Mouse (Mus musculus) spleen, postnatal 36 days (tissue): ENCODE measurements around the gene Kdm5b.

ENCODE experiments used
- DNase-seq, 2 experiments: peaks; one replicate each; pipeline ENCODE4 v3.0.0; 2022; ENCODE audit warnings: low spot score in 2 of 2, mixed read lengths in 1 of 2

Kdm5b gene

GRCm38 (mm10) chr1:134549632-134550132 lies 10.3 kb upstream of the Kdm5b start, which contains the start of gene Mgat4e:
Mgat4e (minus strand) TSS chr1:134549682.
- no peak for DNase-seq

DNA sequence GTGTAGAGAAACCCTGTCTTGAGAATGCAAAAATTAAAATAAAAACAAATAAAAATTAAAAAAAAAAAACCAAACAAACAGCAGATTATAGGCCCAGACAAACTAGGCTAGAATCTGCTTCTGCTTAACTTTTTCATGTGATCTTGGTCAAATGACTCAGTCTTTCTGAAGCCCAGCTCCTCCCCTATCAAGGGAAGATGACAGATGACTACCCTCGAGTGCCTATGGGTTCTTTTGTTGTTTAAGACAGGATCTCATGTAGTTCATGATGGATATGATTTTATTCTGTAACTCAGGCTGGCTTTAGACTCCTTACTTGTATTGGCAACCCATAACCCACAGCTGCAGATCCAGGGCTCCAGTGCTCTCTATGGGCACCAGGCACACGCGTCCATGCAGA lies 8.1 kb upstream of the Kdm5b start:
- DNase-seq: no peak

GRCm38 (mm10) chr1:134552396-134552795 lies 7.6 kb upstream of the Kdm5b start:
- no peak for DNase-seq

DNA sequence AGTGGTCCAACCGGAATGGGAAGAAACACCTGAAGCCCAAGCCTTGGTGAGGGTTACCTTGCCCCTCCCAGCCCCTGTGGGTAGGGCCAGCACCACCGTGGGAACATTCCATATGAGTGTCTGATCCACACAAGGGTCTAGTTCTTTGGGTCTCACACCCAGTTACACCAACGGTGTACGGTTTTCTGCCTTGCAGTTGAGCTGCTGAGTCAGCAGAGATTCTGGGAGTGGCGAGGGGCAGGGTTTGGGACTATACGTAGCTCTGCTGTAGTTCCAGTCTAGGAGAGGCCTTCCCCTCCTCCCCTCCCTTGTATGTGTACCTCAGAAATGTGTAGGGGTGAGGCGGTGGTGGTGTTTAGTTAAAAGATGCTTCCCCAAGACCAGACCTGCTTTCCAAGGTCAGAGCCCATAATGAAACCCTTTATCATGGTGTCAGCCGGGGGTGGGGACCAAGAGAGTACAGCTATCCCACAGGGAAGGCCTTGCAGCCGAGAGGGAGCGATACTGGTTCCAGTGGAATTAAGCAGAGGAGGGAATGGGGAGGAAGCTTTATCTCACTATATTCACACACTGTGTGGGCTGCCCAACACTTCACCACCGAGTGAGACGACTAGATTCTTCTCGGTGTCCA lies 4.6 kb upstream of the Kdm5b start:
- peak in 1 of 2 experiments; percentile 7 for DNase-seq

DNA sequence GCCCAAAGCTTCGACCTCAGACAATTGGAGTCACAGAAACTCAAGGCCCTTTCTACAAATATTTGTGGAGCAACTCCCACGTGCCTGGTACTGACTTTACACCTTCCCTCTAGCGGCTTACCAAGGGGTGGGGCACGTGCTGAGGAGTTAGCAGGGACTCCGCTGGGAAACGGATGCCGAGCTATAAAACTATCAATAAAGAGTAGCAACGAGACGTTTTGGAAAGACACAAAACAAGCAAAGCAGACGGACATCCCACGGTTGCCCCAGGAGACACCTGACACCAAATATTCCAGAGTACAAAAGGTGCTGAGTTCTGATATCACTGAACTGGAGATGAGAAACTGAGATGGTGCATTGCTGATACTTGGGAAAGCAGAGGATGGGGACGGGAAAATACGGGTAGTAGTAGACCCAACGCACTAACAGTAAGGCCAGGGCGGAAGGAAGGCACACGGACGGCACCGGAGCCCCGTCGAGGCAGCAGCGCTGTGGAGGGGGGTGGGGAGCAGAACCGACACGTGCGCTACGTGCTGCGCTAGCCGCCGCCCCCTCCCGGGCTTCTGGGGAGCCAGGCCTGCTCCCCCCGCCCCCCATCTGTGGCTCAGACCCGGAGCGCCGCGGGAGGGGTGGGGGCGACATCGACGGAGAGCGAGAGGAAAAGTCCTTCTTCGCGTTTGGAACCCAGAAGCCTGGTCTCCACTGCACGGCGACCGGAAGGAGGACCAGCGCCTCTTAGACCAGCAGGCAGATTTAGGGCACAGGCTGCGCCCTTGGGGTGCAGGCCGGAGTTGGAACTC lies 3.9 kb upstream of the Kdm5b start:
- peak; percentile 18 to 27 for DNase-seq

DNA sequence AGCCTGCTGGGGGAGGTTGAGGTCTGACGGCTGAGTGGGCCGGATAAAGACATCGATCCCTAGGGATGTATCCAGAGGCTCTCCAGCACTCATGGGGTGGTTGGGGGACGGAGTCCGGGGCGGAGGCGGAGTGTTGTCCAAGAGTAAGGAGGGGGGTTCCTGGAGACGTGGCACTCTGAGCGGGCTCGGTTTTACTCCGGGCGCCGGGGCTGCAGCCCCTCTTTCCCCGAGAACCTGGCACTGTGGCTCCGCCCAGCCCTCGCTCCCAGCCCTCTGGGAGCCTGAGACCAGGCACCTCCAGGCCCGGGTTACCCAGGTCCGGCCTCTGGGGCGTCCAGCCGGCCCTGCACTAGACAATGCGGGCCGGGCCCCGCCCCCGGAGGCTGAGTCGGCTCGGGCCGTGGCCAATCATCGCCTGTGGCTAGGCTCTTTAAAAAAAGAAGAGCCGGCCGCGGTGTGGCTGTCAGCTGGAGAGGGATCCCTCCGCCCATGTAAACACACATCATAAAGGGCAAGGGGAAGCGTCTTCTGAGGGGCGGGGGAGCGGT lies 3.2 kb upstream of the Kdm5b start:
- DNase-seq: peak; percentile 94 to 95

DNA sequence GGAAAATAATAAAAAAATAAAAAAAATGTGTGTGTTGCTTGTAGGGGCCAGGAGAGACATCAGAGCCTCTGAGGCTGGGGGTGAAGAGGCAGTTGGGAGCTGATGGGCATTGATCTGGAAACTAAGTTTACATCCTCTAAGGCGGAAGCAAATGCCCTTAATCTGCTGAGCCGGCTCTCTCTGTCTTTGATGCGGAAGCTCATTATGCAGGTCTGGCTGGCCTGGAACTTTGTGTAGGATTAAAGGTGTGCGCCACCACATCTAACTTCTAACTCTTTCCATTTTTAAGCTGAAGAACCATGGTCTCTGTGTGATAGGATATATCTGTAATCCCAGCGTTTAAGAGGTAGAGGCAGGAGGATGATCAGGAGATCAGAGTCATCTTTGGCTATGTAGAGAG lies 1.5 kb upstream of the Kdm5b start:
- DNase-seq: no peak

DNA sequence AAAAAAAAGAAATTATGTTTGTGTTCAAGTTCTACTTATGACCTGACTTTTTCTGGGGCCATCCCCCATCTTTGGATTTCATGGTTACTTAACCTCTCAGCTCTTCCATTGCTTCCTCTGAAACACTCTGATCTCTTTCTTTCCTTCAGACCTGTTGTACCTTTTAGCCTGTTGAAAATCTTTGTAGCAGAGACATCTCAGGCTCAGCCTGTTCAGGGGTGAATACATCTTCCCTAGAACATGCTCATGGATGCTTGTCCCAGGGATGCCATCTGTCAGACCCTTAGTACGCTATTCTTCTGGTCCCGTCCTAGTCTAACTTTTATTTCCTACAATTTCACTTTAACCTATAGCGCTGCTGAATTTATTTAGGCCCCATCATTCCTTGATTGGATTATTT lies 745 bp upstream of the Kdm5b start:
- DNase-seq: no peak

DNA sequence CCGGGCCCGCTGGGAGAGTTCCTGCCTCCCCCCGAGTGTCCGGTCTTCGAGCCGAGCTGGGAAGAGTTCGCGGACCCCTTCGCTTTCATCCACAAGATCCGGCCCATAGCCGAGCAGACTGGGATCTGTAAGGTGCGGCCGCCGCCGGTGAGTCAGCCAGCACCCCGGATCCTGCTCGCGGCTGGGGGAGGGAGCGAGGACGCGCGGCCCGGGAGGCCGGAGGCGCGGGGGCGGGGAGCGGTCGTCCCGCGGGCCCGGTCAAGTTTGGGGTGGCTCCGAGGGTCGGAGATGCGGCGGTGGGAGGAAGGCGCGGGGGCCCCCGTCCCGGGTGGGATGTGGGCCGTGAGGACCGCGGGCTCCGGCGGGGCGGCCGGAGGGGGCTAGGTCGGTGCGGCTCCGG lies 425 bp downstream of the Kdm5b start:
- peak; percentile 28 to 32 for DNase-seq

GRCm38 (mm10) chr1:134560801-134561769 lies 1.1 kb downstream of the Kdm5b start:
- peak; percentile 3 to 15 for DNase-seq

GRCm38 (mm10) chr1:134561770-134562143 lies 1.8 kb downstream of the Kdm5b start:
- no peak for DNase-seq

GRCm38 (mm10) chr1:134562457-134562856 lies 2.5 kb downstream of the Kdm5b start:
- no peak for DNase-seq

GRCm38 (mm10) chr1:134563726-134564125 lies 3.8 kb downstream of the Kdm5b start:
- no peak for DNase-seq

DNA sequence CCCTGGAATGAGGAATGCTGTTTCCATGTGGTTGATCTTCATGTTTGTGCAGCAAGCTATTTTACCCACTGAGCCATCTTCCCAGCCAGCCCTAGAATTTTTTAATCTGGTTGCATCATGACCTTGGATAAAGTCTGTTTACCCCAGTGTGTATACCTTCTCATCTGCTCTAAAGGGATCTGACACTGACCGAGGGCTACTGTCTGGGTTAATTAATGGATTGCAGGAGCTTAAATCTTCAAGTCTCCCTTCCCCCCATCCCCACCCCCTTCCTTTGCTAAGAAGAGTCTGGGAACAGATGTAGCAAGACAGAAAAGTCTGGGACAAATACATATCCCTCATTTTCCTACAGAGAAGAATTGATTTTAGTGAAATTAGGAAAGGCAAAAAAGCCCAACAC lies 7.5 kb downstream of the Kdm5b start:
- DNase-seq: no peak

DNA sequence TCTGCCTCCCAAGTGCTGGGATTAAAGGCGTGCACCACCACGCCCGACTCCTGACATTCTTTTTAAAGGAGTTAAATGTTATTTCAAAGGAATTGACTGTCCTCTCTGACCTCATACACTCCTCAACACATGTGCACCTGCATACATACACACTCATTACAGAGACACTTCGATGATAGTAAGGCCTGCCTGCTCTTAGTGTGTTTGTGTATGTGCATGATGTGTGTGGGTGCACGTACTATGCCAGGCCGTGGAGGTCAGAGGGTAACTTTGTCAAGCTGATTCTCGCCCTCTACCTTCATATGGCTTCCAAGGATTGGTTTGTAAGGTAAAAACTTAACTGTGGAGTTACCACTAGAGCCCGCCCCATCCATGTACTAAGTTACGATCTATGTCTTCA lies 10.2 kb downstream of the Kdm5b start:
- no peak for DNase-seq

- no peak for DNase-seq
These were observed 10.7 kb downstream of the Kdm5b start for GRCm38 (mm10) chr1:134570631-134571030.

- no peak for DNase-seq
These were observed 13.4 kb downstream of the Kdm5b start for GRCm38 (mm10) chr1:134573300-134573931.

- DNase-seq: no peak
These were observed 14.0 kb downstream of the Kdm5b start for GRCm38 (mm10) chr1:134573932-134574315.

GRCm38 (mm10) chr1:134577384-134578120 lies 17.6 kb downstream of the Kdm5b start:
- no peak for DNase-seq

DNA sequence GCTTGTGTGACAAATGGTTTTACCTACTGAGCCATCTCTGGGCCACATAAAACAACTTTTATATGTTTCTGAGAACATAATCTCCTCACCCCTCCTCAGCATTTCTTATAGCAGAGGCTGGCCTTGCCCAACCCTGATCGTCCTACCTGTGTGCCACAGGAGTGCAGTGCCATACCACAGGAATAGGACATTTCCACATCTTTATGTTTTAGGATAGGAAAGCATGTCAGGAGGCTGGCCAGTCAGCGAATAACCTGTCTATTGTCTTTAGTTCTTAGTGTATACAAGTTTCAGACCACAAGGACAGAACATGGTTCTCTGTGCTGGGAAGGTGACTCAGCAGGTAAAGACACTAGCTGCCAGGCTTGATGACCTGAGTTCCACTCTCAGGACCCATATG lies 20.8 kb downstream of the Kdm5b start:
- no peak for DNase-seq

- DNase-seq: no peak
These were observed 23.6 kb downstream of the Kdm5b start for GRCm38 (mm10) chr1:134583560-134583959.
